Mouse (Mus musculus) frontal cortex, postnatal 36 days (tissue): ENCODE results near the gene Ngfr.

Experiments
- DNase-seq, 2 experiments: peaks; one replicate each; pipeline ENCODE4 v3.0.0; 2022; ENCODE audit warnings: low spot score in 2 of 2

Gene Ngfr

GRCm38 (mm10) chr11:95520456-95521072, 67.0 kb downstream of the Ngfr start:
- peak; percentile 83 to 89 for DNase-seq

GRCm38 (mm10) chr11:95519996-95520395, 67.5 kb downstream of the Ngfr start:
- DNase-seq = no peak

- no peak for DNase-seq
Observed at GRCm38 (mm10) chr11:95519299-95519698, 68.2 kb downstream of the Ngfr start.
